Mouse (Mus musculus) right cerebral cortex, adult 2 months (tissue): ENCODE measurements at regions not wholly inside any gene's neighbourhood (a gene's known extent, or its start where the extent isn't known, plus 50 kb on each side); places are given as distances from the start of the nearest gene placed in this dataset.

ENCODE experiments used
- DNase-seq, 2 experiments: peaks; one replicate each; pipeline ENCODE4 v3.0.0; 2021 to 2022; ENCODE audit warnings: low spot score in 2 of 2

GRCm38 (mm10) chrX:167098914-167099313 is 110.2 kb downstream of the Tmsb4x start:
- no peak for DNase-seq

GRCm38 (mm10) chrX:167091841-167092240 is 117.3 kb downstream of the Tmsb4x start:
- no peak for DNase-seq

GRCm38 (mm10) chrX:167088930-167089329 is 120.2 kb downstream of the Tmsb4x start:
- no peak for DNase-seq

- DNase-seq, result no peak
Measured at GRCm38 (mm10) chrX:167088438-167088837, 120.7 kb downstream of the Tmsb4x start.

GRCm38 (mm10) chrX:167080821-167081220 is 128.3 kb downstream of the Tmsb4x start:
- no peak for DNase-seq

GRCm38 (mm10) chrX:167069075-167069474 is 140.0 kb downstream of the Tmsb4x start:
- DNase-seq, result no peak

GRCm38 (mm10) chrX:167067918-167068317 is 141.2 kb downstream of the Tmsb4x start:
- no peak for DNase-seq

GRCm38 (mm10) chrX:167063881-167064280 is 145.2 kb downstream of the Tmsb4x start:
- no peak for DNase-seq

- DNase-seq, result no peak
Measured at GRCm38 (mm10) chrX:167052456-167052855, 156.7 kb downstream of the Tmsb4x start.

GRCm38 (mm10) chrX:167050066-167050465 is 159.0 kb downstream of the Tmsb4x start:
- no peak for DNase-seq

- DNase-seq, result no peak
Measured at GRCm38 (mm10) chrX:167049191-167049968, 159.7 kb downstream of the Tmsb4x start.

GRCm38 (mm10) chrX:167037971-167038370 is 171.1 kb downstream of the Tmsb4x start:
- DNase-seq, result no peak

- DNase-seq, result no peak
Measured at GRCm38 (mm10) chrX:167036355-167036754, 172.8 kb downstream of the Tmsb4x start.

GRCm38 (mm10) chrX:167035639-167036038 is 173.5 kb downstream of the Tmsb4x start:
- no peak for DNase-seq

GRCm38 (mm10) chrX:167033091-167033490 is 176.0 kb downstream of the Tmsb4x start:
- no peak for DNase-seq

GRCm38 (mm10) chrX:167032586-167032985 is 176.5 kb downstream of the Tmsb4x start:
- no peak for DNase-seq

- no peak for DNase-seq
Measured at GRCm38 (mm10) chrX:167031543-167031942, 177.6 kb downstream of the Tmsb4x start.

- DNase-seq, result no peak
Measured at GRCm38 (mm10) chrX:167015602-167016001, 193.5 kb downstream of the Tmsb4x start.

GRCm38 (mm10) chrX:167014322-167014721 is 194.8 kb downstream of the Tmsb4x start:
- no peak for DNase-seq

GRCm38 (mm10) chrX:167012891-167013290 is 196.2 kb downstream of the Tmsb4x start:
- DNase-seq, result no peak

- DNase-seq, result no peak
Measured at GRCm38 (mm10) chrX:167011977-167012542, 197.1 kb downstream of the Tmsb4x start.

- DNase-seq, result no peak
Measured at GRCm38 (mm10) chrX:166995855-166996254, 213.3 kb downstream of the Tmsb4x start.

GRCm38 (mm10) chrX:166981003-166981402 is 228.1 kb downstream of the Tmsb4x start:
- DNase-seq, result no peak
